Mouse (Mus musculus) heart, postnatal 14 days (tissue): Measurements from ENCODE around the gene Syna. TPM values are rescaled to one million over a fixed set of nuclear protein-coding genes. Genes with fewer than 3 reads are reported as not detected.

ENCODE experiments used
- DNase-seq, 2 experiments: peaks; one replicate each; pipeline ENCODE4 v3.0.0; 2021 to 2022
- intact Hi-C: fragments of 180-260 bp; cut with DNase I; formaldehyde crosslinking; loops from one replicate; pipeline ENCODE4 v1.15.1; 2025
- long read RNA-seq, 2 experiments: library from polyadenylated mRNA; stranded (forward); transcript quantifications; one replicate each; pipeline ENCODE4 v2.0.0; 2021
- total RNA-seq, 2 experiments: library from RNA; stranded (reverse); gene quantifications; 2 replicates each; pipeline ENCODE4 v1.2.3; 2021

Syna gene
- total RNA-seq: not detected
- long read RNA-seq, experiment 1: 0 reads
- long read RNA-seq, experiment 2: 0 reads

DNA sequence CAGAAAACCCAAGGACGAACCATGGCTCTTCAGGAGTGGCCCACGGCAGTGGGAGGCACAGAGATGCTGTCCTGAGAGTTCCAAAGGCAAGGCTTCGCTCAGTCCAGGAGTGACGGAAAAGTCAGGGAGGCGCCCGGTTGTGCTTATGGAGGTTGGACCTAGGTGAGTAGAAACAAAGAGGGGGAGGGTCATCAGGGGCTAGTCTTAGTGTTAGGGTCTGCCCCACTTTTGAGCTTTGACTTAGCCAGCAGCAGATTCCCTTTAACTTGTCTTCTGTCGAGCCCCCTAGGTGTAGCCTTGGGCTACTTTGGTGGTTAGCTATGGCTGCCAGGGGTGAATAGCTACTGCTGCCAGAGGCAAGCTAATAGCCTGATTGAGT is at the start of gene Syna:
Gene Syna, minus strand, starts transcription at position 101 of the 379 bp plus-strand sequence.
- DNase-seq: no peak
- intact Hi-C loops: no loop called here

DNA sequence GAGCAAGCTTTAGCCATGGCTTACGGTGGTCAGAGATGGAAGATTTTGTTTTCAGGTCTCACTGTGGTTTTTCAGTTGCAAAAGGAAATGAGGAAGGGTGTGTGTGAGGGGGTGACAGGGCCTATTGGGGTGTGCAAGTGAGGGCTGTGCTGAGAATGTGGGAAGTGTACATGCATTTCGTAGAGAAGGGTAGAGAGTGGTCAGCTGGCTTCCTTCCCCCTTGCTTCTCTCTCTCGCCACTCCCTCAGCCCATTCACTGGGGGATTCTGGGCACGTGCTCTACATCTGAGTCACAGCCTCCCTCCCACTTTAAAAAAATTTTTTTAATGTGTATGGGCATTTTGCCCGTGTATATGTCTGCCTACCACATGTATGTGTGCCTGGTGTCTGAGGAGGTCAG is 47.1 kb upstream of the Syna start:
- DNase-seq: peak in 1 of 2 experiments; percentile 40
- intact Hi-C loops: loop anchor here (10.0 kb wide), 1 partner anchor 298 kb away; the partner anchor contains the start of gene Tmem270

DNA sequence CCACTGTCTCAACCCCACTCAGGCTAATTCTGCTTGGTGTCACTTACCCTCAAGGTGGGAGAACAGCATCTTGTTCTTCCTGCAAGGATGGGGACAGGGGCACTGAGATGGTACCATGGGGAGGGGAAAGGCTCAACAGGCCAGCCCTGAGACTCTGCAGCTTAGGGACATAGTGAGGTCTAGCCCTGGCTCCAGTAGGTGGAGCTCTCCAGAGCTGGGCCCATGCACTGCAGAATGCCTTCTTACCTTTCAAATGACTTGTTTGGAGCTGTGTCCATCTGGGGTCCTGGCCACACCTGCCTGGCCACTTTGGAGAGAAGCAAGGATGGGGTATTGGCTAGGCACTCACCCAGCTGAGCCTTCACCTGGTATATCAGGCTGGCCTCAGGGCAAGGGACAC is 46.3 kb upstream of the Syna start:
- intact Hi-C loops: loop anchor here (10.0 kb wide), 1 partner anchor 298 kb away; the partner anchor contains the start of gene Tmem270
- DNase-seq: no peak

DNA sequence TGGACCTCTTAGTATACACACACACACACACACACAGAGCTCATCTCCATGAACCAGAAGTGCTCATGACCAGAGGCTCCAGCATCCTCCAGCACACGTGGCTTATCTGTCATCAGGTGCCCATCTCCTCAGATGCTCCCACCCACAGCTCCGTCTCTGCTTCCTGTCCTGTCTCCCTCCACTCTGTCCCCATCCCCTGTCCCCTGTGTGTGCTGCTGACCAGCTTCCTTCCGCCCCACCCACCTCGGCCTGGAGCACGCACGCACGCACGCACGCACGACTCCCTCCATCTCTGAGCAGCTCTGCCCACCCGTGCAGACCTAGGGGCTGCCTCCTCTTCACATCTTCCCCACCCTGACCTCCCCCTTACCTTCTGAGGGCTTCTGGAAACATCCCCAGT is 44.4 kb upstream of the Syna start:
- no peak for DNase-seq
- intact Hi-C loops: loop anchor here (5.0 to 10.0 kb wide), 2 partner anchors 98 to 300 kb away; partner anchors contain the start of gene Tmem270

DNA sequence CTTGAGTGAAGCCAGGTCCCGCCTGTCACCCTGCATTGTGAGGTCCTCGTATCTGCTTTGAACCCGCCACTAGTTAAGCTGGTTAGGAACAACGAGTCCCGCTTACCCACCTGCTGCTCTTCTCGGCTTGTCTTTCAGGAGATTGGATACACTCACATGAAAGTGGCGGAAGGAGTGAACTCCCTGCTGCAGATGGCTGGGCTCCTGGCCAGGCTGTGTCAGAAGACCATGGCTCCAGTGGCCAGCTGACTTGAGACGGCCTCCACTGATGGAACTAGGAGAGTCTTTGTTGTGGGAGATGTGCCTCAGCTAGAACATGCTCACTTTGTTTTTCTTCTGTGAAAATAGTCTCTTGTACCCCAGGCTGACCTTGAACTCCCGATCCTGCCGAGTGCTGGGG is 37.7 kb upstream of the Syna start:
- peak; percentile 61 to 62 for DNase-seq
- intact Hi-C loops: no loop called here

DNA sequence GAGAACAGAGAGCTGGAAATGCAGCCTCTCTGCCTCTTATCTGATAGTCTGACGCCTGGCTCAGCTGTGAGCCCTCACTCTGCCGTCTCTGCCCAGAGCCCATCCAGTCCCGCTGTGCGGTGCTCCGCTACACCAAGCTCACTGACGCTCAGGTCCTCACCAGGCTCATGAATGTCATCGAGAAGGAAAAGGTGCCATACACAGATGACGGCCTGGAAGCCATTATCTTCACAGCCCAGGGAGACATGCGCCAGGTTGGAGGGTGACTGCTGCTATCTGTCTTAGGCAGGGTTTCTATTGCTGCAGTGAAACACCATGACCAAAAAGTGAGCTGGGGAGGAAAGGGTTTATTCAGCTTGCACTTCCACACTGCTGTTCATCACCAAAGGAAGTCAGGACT is 33.1 kb upstream of the Syna start:
- intact Hi-C loops: no loop called here
- DNase-seq: no peak

DNA sequence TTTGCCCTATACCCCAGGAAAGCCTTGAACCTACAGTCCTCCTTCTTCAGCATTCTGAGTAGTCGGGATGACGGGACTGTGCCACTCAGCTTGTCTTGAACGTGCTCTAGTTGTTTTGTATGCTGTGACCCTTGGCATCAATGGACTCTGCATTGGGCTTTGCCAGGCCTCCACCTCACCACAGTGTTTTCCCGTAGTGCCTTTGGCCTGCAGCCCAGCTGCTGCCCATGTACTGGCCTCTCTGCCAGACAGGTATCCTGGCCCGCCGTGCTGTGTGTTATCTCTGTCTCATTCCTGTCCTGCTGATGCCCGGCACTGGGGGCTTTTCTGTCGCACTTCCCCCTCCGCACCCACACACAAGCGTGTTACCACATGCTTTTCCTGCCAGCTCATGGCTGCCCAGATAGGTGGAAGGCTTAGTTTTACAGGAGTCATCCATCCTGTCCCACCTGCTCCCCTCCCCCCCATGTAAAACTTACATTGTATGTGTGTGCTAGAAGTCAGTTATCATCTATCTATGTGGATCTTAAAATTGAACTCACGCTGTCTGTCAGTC is 32.1 kb upstream of the Syna start:
- peak; percentile 55 to 64 for DNase-seq
- intact Hi-C loops: no loop called here

DNA sequence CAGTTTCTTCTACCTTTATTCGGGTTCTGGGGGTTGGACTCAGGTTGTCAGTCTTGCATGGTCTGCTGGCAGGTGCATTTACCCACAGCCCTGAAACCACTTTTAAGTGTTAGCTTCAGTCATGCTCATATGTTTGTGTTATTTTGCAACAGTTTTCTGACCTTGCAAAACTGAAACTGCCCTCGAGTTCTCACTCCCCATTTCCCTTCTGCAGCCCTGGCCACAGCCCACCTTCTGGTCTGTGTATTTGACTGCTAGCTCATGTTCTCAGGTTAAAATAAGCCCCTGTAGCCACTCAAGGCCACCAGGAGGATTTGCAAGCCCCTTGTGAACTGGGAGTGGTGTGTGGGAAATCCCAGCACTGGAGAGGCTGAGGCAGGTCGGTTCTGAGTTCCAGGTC is 29.9 kb upstream of the Syna start:
- no peak for DNase-seq
- intact Hi-C loops: loop anchor here (10.0 kb wide), 1 partner anchor 205 kb away; no protein-coding TSS in a partner anchor

DNA sequence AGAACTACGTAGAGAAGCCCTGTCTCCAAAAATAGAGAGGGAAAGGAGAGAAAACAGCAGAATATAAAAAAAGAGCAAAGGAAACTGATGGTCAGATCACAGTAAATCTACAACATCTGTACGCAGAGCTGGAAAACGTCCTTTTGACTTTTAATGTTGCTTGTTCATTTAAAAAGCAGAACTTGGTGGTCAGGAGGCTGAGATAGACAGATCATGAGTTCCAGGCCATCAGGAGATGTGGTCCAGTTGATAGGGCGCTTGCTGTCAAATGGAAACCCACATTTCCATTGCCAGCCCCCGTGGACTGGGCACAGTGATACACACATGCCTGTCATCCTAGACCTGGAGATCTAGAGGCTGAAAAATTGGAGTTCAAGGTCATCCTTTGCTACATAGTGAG is 24.8 kb upstream of the Syna start:
- no peak for DNase-seq
- intact Hi-C loops: loop anchor here (5.0 to 10.0 kb wide), 2 partner anchors 37 to 200 kb away; no protein-coding TSS in a partner anchor

DNA sequence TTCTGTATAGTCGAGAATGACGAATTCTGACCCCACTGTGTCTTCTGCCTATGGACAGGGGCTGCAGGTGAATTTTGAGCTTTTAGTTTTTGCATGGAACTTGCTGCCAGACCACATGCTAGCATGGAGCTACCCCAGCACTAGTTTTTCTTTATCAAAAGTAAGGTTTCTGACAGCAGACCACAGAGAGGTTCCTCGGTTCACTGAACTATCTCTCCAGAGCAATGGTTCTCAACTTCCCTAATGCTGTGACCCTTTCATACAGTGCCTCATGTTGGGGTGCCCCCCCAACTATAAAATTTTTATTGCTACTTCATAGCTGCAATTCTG is 23.9 kb upstream of the Syna start:
- intact Hi-C loops: loop anchor here (5.0 to 10.0 kb wide), 2 partner anchors 37 to 199 kb away; no protein-coding TSS in a partner anchor
- DNase-seq: no peak

DNA sequence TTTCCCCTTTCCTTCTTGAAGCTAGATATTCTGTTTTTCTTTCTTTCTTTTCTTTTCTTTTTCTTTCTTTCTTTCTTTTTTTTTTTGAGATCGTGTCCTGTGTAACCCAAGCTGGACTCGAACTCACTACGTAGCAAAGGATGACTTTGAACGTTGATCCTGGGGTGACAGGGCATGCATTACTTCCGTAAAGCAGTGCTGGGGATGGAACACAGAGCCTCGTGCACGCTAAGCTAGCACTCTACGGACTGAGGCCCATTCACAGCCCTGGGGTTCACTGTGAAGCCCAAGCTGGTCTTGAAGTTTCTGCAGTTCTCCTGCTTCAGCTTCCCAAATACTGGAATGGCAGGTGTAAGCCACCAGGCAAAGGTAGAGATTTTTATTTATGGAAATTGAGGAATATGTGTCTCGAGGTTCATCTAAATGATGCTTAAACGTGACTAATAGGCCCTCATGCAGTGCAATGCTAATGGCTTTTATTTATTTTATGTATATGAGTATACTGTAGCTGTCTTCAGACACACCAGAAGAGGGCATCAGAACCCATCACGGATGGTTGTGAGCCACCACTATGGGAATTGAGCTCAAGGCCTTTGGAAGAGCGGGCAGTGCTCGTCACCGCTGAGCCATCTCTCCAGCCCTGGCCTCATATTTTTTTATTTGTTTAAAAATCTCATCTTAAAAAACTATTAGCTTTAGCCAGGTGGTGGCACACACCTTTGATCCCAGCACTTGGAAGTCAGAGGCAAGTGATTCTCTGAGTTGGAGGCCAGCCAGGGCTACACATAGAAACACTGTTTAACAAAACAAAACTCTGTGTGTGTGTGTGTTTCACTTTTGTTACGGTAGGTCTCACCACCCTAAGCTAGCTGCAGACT is 23.3 kb upstream of the Syna start:
- intact Hi-C loops: loop anchor here (5.0 to 10.0 kb wide), 2 partner anchors 36 to 198 kb away; no protein-coding TSS in a partner anchor
- DNase-seq: no peak

DNA sequence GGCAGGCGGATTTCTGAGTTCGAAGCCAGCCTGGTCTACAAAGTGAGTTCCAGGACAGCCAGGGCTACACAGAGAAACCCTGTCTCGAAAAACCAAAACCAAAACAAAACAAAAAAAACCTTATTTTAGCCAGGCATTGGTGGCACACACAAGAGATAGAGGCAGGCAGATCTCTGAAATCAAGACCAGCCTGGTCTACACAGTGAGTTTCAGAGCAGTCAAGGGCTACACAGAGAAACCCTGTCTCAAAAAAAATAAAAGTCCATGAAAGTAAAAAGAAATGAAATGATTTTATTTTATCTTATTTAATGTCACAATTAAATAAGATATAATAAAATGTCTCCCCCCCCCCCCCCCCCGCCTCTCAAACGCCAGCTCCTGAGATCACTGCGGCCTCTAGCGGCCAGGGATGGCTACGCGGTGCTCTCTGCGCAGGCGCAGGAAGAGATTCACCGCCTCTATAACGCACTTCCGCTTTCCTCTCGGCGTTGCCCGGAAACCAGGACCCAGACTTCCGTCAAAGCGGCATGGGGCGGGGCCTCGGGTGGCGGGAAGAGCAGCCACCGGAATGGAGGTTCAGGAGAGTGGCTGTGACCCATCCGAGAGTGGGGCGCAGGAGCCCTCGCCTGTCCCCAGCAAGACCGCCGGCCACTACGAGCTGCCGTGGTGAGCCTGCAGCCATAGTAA is 22.4 kb upstream of the Syna start:
- peak; percentile 97 to 98 for DNase-seq
- intact Hi-C loops: loop anchor here (5.0 to 10.0 kb wide), 2 partner anchors 35 to 198 kb away; no protein-coding TSS in a partner anchor

DNA sequence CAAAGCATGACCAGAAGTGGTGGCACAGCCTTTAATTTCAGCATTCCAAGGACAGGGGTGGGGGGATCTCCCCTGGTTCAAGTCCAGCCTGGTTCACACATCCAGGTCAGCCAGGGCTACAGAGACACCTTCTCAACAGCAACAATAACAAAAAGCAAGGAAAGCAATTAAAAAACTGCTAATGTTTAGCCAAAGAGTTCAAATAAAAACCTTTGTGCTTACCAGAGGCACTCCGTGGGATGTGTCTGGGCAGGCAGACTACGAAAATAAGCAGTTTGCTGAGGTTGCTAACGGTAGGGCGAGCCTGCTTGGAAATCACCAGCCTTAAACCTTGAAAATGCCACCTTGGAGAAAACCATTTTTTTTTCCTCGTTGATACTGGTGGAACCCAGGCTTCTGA is 21.2 kb upstream of the Syna start, which contains the start of gene Rfc2:
Gene Rfc2, plus strand, starts transcription at position 221 of the 400 bp plus-strand sequence.
- intact Hi-C loops: loop anchor here (2.0 to 10.0 kb wide), 3 partner anchors 34 to 196 kb away; no protein-coding TSS in a partner anchor
- no peak for DNase-seq

DNA sequence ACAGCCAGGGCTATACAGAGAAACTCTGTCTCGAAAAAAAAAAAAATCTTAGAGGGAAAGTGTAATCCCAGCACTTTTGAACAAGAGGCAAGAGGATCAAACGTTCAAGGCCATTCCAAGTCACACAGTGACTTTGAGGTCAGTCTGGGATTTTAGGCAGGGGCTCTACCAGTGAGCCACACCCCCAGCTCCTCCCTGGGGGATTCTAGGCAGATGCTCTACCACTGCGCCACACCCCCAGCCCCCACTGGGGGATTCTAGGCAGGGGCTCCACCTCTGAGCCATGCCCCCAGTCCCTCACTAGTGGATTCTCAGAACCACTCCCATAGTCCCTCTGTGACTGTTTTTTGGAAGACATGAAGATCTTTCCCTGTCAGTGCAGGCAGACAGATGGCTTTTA is 19.2 kb upstream of the Syna start:
- intact Hi-C loops: no loop called here
- no peak for DNase-seq

DNA sequence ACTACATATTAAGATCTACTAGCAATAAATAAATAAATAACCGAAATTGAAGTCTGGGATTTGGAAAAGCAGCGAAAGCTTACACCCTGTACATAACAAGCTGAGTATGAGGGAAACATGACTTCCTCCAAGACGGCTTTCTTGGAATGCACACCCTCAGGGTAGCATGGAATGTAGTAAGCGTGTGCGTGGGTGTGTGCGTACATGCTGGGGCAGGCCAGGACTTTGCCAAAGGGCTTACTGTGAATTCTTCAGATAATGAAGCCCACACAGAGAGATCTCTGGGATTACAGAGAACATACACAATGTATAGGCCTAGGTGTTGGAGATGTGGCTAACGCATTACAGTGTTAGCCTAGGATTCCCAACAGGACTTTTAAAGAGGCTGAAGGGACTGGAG is 17.6 kb upstream of the Syna start:
- no peak for DNase-seq
- intact Hi-C loops: no loop called here

DNA sequence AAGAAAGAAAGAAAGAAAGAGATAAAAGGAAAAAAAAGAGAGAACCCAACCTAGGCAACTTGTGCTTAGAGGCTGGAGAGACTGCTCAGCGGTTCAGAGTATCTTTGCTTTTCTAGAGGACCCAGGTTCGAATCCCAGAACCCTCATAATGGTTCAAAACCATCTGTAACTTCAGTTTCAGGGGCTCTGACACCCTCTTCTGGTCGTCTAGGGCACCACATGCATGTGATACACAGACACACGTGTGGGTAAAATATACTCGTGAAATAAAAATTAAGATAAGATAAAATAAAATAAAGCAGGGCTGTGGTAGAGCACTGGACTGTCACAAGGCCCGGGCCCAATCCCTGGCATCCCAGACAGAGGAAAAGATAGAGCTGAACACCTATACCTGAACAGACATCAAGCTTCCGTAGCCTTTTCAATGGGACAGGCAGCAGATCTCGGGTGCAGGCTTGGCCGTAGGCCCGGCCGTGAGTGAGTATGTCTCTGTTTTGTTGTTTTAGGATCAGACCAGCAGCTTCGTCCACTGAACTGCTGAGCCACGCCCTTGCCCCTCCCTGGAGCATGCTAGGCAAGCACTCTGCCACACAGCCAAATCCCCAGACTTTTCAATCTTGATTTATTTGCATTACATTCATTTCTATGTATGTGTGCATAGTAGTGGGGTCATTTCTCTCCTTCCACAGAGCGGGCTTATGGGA is 16.7 kb upstream of the Syna start:
- no peak for DNase-seq
- intact Hi-C loops: no loop called here

DNA sequence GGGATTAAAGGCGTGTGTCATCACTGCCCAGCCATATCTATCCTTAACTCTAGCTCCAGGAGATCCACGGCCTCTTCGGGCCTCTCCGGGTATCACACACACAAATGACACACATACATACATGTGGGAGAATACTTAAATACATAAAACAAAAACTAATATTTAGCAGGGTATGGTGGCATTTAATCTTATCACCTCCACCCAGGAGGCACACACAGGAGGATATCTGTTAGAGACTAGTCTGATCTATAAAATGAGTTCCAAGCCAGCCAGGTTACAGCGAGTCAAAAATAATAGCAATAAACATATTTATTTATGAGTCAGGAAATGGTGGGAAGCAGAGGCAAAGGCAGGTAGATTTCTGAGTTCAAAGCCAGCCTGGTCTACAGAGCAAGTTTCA is 15.9 kb upstream of the Syna start:
- intact Hi-C loops: no loop called here
- DNase-seq: no peak

DNA sequence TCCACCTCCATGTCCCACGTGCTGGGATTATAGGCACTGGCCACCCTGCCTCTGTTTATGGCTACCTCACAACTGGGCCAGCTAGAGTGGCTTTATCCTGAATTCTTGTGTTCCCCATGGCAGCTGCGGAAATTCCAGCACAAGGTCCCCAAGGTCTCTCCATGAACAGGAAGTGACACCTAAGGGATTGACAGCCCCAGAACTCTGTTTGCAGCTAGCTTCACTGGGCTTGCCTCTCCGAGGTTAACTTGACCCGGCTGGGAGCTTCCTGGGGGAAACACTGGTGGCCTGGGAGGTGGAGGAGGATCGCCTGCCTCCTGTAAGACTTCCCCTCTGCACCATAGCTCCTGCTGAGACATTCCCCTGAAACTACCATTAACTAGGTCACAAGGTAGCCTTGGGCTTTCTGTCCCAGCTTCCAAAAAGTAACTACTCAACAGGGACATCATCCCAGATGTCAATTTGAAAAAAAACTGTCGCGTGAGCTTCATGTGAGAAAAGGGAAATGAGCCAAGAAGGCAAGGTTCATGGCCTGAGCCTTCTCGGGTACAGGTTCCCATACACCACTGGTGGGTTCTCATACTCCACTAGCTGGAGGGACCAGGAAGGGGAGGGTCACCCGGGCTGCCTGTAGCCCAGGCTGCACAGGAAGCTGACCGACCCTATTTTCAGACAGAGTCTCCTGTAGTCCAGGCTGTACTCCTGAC is 12.7 kb upstream of the Syna start:
- peak in 1 of 2 experiments; percentile 34 for DNase-seq

DNA sequence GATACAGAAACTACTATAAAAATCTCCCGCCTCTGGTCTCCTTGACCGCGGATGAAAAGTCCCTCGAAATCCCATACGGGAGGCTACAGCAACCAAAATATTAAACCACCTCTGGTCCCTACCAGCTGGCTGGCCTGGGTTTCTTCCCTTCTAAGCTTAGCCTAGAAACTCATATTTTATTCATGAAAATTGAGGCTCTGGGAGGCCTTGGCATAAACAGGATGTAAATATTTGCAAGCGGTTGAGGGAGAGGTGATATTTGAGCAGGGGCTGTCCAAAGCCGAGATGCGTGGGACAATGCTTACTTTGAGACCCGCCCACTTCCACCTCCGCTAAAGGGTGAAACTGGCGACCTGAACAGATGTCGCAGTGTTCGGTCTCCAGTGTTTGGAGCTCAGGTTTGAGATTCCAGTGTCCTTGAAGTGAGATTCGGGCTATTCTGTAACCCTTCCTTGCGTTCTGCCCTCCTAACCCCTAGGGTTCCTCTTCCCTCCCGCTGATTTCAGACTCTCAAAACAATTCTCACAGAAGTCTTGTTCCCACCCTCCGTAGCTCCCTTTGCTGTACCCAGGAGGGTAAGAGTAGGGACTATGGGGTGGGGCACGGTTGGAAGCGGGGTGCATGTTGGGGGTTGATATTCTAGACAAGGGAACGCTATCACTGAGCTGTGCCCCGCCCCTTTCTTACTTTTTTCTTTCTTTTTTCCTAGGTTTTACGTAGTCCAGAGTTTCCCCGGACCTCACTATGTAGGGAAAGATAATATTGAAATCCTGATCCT is 11.9 kb upstream of the Syna start:
- DNase-seq: peak; percentile 41 to 62
- intact Hi-C loops: no loop called here

More for the DNA sequence above, 12.7 kb upstream of the Syna start:
- intact Hi-C loops: no loop called here
